1 mouse cellular context compared by ENCODE assay signal in the genomic region with DNA sequence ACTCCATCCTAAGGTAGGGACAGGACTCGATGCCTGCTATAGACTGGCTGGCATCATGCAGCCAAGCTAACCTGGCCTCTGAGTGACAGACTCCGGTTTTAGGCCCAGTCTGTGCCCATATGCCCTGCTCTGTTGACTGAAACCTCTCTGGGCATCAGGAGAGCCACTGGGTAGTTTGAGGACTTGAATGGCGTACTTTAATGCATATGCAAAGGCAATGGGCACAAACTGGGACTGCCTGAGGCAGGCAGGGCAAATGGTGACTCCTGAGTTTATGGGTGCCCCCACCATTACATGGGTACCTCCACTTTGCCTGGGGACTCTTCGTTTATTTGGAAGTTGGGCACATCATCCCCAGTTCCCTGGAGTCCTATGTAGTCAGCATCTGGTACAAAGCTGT.
TF ChIP-seq lines count a peak whose summit lies in the region.

No protein-coding gene starts in this region.

TF ChIP-seq in MEL, 35 proteins besides CTCF, POLR2A, EP300 and RAD21 (continued from another document):
- TF ChIP-seq UBTF (IDR thresholded peaks at IDR 0.05; ENCODE audit: borderline replicate concordance, insufficient read depth, low read depth, low read length) = no peak
- TF ChIP-seq TCF12 (IDR thresholded peaks at IDR 0.05; ENCODE audit: low read depth, low read length) = no peak
- TF ChIP-seq ZKSCAN1 (IDR thresholded peaks at IDR 0.05; ENCODE audit: low read depth, low read length) = no peak
- TF ChIP-seq MXI1 (IDR thresholded peaks at IDR 0.05; ENCODE audit: low read depth, low read length) = no peak
- TF ChIP-seq ZMIZ1 (IDR thresholded peaks at IDR 0.05; ENCODE audit: low read depth, low read length) = no peak
- no peak for TF ChIP-seq SIN3A (IDR thresholded peaks at IDR 0.05; ENCODE audit: low read length)
- TF ChIP-seq ZNF384 (IDR thresholded peaks at IDR 0.05; ENCODE audit: low read depth, low read length) = no peak
